Mouse (Mus musculus) natural killer cell, adult 2 months (primary cell): ENCODE results near the gene Rmnd5b.

ENCODE experiments used
- DNase-seq, 2 experiments: peaks; one replicate each; pipeline ENCODE4 v3.0.0; 2022; ENCODE audit warnings: low spot score in 2 of 2

The Rmnd5b gene

DNA sequence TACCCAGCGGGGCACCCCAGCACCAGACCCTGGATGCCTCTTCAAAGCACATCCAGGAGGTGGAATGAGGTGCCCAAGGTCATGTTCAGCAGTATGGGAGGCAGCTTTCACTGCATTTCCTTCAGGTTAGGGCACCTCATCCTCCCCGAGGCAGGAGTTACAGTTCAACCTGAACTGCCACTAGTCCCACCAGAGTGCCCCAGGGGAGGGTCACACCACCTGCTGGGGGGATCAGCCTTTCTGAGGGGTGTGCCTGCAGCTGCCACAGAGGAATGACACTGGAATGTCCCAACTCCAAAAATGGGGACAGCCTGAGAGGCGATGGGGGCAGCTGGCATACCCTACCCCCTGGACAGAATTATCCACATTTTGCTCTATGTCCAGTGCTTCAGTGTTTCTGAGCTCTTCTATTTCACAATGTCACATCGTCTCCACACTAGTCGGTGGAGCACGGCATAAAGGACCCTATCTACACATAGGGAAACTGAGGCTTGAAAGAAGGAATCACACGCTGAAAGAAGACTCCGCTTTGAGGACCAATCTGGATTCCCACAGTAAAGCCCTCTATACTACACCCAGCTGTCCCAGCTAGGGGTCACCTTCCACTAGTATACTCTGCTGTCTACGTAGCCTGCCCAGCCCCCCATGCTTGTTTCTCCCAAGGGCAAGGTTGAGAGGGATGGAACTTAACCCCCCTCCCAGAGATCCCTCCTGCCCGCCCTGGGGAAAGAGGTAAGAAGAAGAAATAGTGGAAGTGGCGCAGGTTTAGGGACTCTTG is 13.6 kb upstream of the Rmnd5b start:
- DNase-seq: no peak

DNA sequence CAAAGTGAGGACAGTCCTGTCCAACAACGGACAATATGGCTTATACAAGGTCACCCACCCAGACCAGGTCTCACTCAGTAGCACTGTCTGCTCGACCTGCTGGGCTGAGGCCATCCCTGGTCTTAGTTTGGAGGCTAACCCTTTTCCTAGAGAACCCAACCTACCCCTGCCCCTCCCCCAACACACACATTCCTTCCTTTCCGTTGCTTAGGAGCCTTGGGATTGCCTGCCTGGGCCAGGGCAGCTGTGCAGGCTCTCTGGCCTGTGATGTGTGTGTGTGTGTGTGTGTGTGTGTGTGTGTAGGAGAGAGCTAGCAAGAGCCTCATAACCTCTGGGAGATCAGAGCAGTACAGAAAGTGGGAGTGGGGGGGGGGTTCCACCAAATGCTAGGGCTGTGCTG is 12.9 kb upstream of the Rmnd5b start:
- no peak for DNase-seq

DNA sequence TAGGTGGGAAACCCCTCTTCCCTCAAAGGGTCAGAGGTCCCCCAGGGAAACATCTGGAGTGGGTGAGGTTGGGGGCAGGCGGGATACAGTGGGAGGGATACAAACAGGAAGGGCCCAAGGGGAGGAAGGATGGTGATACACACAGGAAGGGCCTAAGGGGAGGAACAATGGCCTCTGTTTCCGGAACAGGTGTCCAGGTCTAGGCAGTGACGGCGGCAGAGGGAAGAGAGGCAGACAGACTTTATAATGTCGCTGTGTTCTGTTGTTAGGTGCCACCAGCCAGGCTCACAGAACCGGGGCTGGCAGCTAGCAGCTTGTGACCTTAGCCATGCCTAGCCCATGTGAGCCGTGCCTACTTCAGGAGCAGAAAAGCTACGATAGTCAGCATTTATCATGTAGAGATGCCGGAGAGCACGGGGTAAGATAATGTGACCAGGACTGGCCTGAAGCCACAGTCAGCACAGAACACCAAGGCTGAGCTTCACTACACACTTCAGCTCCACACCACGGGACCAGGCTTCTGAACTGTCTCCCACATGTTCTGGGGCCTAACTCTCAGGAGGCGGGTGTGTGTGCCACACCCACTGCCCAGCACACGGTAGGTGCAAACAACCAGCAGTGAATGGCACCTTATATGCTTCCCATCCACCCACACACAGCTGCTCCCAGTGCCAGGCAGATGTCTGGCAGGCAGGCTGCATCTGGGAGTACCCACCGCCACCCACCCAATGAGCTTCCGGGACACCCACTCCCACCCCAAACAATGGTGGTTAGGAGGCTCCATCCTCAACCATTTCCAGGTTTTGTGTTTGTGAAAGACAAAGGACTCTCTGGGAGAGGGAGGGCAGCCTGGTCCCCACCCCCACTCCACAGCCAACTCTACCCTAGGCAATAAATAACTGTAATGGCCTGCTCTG is 11.3 kb upstream of the Rmnd5b start:
- DNase-seq: peak in 1 of 2 experiments; percentile 28

DNA sequence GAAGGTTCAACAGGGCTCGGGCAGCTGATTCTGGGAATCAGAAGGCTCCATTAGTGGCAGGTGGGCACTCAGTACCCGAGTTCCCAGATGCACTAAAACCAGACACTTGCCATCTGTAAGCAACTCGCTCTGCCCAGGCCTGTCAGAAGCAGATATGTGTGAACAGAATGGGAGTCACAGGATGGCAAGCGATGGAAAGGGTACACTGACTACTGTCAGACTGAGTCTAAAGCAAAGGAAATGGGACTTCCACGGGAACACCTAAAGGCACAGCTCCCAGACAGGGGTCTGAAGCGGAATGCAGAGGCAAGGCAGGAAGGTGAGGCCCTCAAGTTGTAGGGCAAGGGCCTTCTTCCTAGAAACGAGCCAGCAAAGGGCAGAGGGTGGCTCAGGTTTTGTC is 10.5 kb upstream of the Rmnd5b start:
- DNase-seq: no peak

DNA sequence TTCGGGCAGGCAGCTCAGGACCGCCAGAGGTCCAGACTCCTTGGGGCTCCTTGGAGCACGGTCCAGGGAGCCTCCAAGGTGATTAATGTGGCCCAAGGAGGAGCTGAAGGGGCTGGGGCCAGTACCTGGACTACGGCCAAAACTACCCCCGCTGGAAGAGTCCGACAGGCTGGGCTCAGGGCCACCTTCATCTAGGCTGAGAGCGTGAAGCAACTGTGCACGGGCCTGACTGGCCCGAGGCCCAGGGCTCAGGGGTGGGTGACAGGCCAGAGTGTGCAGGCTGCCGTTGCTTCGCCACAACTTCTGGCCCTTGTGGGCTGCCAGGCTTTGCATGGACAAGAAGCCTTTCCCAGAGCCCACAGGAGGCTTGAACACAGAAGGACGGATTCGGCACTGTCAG is 9.6 kb upstream of the Rmnd5b start:
- DNase-seq: no peak

DNA sequence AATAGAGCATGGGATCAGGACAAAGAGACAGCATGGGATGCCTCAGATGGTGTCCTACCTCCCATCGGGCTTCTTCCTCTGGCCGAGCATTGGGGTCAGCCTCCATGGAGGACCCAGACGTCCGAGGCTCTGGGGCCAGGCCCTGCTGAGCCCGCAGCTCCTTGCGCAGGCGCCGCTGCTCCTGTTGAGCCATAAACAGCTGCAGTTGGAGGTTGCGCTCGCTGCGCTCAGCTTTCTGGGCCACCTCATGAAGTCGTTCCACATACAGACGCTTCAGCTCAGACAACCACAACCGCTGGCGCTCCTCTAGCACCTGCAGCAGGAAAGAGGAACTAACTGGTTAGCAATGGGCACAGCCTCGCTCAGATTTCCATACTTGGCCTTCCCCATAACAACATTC is 8.5 kb upstream of the Rmnd5b start:
- DNase-seq: peak in 1 of 2 experiments; percentile 80

DNA sequence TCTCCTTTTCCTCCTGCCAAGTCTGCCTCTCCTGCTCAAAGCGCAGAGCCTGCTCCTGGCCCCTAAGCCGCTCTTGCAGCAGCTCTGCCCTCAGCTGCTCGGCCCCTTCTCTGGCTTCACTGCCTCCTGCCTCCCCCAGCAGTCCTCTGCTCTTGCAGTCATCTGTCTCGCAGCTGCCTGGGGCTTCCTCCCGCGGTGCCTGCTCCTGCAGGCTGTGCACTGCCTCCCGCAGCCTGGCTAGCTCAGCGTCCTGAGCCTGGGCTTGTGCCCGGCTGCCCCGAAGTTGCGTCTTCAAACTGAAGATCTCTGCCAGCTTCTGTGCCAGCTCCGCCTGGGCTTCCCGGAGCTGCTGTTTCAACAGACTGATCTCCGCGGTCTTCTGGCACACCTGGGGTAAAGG is 8.1 kb upstream of the Rmnd5b start:
- peak in 1 of 2 experiments; percentile 14 for DNase-seq

DNA sequence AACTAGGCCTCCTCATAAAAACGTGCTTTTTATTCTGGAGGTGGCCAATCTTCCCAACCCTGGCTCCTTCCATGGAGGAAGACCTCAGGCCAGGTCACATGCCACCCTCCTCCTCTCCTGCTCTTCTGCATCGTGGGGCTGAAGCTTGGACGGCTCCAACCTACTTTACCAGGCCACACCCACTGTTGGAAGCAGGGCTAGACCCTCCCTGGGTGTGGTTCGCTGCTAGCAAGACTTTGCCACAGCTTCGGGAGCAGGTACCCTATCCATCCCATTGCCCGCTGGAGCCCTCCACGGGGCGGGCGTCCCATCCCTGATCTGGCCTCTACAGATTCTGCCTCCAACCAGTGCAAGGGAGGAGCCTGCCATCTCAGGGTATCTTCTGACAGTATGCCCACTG is 7.5 kb upstream of the Rmnd5b start:
- DNase-seq: no peak

DNA sequence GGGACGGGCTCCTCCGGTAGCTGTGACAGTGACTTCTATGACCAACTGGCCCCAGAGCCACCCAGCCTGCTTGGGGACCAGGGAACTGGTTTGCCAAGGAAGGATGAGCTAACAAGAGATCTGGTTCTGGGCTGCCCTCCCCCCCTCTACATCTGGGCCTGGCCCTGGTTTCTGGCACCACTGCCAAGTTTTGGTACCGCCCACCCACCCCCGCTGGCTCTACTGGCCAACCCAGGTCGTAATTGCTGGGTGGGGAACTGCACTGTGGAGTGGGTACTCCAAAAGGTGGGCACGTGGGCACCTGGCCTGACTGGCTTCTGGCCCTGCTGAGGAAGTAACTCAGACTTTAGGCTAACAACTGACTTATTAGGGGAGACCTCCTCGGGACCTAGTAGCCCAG is 5.1 kb upstream of the Rmnd5b start:
- DNase-seq: no peak

DNA sequence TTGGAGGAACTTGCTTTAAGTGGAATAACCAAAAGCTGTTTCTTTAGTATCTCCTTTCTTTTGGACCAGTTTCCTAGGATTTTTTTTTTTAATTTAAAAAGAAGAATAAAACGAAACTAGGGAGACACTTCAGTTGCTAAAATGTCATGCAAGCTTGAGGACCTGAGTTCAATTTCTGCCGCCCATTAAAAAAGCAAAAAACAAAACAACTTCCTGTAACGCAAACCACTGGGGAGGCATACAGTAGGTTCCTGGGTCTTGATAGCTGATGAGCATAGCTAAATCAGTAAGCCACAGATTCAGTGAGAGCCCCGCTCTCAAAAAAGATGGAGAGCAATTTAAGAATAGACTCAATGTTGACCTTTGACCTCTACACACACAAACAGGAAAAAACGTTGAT is 2.8 kb upstream of the Rmnd5b start:
- DNase-seq: no peak

DNA sequence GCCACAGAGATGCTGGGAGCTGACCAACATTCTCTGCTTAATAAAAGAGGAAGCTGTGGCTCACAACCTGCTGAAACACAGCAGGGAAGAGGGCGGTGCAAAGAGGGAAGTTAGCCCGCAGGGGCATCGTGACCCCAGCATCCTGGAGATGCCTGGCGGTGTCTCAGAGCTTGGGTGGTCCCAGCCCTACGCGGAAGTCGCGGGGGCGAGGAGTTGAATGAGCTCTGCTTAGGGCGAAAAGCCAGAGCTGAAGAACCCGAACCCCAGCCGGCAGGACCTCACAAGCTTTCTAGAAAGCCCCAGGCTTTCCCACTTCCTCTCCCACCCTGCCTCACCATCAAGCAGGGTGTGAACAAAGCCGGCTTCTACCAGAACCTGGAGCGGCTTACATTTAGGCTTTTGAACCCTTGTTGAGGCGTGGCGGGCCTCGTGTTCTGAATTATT is 2.3 kb upstream of the Rmnd5b start:
- peak; percentile 51 to 81 for DNase-seq

DNA sequence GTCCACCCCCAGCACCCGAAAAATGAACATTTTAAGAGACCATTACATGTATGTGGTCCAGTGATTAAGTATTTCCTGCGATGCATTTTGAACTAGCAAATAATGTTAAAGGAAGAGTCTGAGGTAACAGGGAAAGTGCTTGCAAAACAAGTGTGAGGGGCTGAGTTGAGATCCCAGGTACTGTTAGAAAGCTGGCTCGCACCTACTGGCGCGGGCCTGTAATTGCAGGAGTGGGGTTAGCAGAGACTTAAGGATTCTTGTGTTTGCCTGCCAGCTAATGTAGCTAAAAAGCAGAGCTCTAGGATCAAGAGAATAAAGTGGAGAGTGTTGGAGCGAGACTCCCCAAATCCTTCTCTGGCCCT is 608 bp upstream of the Rmnd5b start:
- DNase-seq: peak; percentile 70 to 80

DNA sequence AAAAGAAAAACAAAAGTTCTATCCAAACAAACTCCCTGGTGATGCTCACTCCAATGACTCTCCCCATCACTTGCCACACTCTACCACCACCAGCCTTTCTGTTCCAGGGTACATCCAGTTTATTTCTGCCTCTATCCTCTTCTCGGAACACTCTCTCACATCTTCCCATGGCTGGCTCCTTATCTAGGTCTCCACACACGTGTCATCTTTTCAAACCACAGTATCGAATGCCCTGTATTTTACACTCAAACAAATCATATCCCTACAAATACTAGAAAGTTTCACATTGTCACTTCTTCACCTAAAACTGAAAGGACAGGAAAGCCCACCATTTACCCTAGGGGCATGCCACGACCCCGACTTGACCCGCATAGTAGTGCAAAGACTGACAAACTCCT is 570 bp downstream of the Rmnd5b start:
- no peak for DNase-seq

DNA sequence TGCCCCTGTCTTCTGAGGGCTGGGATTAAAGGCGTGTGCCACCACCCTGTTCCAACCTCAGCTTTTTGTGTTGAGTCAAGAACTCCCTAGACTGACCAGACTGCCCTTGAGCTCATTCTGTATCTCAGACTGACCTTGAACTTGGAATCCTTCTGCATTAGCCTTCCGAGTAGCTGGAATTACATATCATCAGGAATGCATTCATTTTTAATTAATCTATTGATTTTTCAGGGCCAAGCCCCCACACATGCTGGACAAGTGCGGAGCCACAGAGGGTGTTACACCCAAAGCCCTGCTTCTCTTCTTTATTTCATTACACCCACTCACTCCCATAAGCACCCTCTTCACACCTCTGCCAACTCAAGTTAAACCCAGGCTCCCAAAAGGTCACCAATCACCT is 2.0 kb downstream of the Rmnd5b start:
- DNase-seq: no peak

DNA sequence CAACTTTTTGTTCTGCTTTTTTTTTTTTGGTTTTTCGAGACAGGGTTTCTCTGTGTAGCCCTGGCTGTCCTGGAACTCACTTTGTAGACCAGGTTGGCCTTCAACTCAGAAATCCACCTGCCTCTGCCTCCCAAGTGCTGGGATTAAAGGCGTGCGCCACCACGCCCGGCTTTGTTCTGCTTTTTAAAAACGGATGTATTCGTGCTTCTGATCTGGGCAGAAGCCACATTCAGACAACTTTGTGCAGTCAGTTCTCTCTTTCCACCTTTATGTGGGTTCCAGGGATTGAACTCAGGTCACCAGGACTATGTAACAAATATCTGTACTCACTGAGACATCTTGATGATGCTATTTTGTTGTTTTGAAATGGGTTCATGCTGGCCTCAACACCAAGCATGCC is 2.5 kb downstream of the Rmnd5b start:
- DNase-seq: peak in 1 of 2 experiments; percentile 22

DNA sequence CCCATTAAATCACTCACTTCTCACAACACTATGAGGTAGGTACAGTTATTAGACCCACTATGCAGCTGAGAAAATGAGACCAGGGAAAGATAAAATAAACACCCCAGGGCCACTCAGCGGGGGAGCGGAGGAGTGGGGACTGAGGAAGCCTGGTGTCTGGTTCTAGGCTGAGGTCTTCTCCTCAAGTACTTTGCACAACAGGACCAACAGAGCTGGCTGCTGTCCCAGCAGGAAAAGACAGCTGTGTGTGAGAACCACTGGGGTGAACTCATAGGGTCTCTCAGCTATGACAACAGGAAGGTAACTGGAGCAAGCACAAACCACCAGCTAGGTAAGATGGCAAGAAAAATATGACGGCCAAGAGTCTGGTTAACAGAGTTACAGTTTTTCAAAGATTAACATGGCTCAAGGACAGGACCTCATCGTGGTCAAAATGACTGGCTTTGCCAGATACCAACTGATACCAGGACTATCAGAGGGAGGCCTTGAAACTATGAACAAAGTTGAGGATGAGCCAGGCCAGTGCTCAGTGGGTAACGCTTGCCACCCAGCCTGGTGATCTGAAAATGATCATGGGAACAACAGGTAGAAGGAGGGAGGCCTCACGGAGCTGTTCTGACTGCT is 3.5 kb downstream of the Rmnd5b start:
- DNase-seq: no peak

DNA sequence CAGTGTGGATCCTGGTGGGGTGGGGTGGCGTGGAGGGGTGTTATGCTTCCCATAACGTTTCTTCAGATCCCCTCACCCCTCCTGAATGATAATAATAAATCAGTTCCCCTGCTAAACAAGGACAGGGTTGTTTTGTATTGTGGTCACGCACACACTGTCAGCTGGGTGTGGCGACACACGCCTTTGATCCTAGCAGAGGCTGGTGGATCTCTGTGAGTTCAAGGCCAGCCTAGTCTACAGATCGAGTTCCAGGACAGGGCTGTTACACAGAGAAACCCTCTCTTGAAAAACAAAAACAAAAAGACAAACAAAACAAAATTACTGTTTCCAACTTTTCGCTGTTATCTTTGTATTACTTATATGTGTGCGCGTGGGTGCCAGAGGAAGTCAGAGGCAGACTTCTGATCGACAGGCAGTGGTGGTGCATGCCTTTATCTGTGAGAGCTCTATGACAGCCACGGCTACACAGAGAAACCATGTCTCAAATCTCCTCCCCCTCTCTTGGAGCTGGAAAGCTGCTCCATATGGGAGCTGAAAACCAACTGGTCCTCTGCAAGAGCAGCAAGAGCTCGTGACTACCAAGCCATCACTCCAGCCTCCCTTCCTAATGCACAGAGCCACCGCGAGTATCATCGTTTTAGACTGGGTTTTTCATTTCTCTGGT is 5.9 kb downstream of the Rmnd5b start:
- no peak for DNase-seq

DNA sequence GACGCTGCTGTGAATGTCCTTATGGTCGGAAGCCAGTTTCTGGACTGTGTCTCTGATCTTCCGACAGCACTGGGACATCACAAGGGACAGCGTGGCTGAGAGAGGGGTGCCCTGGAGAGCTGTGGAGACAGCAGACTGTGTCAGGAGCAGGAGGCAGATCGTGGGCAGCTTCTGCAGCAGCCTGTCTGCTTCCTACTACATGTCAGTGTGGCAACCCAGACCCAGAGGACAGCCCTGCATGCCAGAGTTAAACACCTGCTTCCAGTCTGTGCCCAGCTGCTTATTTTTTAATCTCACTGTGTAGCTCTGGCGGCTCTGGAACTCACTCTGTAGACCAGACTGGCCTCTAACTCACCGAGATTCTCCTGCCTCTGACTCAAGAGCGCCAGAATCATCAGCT is 7.8 kb downstream of the Rmnd5b start:
- no peak for DNase-seq

DNA sequence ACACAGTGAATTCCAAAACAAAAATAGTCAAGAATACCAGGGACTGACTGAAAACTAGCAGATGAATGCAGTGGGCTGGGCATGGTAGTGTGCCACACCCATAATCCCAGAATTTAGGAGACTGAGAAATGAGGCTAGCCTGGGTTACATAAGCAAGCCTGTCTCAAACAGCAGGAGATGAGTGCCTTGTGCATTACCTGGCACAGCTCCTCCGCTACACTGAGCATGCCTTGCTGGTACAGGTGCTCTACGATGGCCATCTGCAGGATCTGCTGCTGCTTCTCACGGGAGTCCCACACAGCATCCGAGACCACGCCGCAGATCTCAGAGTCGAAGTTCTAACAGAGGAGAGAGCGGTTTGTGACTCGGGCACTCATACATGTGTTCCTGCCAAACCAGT is 8.3 kb downstream of the Rmnd5b start:
- no peak for DNase-seq

DNA sequence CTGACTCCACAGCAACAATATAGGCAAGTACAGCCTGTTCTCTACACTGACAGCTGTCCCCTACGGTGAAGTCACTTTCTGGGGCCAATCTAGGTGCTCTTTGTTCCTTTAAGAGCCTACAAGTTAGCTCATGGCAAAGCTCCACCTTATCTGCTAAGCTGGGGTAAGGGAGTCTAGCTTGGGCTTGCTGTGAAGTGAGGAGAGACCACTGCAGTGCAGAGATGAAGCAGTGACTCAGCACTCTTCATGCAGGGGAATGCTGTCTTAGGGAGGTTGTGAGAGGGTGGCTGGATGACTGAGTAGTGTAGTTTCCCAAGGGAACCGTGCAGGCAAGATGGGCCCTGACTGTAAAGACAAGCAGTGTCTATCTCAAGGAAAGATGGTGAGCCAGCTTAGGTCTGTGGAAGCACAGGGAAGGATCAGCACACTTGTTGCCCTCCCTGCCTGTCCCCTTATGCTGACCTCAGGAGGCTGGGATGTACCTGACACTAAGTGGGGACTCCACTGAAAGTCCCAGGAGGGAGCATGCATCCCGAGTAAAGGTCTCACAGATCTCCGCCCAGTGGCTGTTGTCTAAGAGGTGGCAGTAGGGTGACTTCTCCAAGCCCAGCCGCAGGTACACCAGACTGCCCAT is 10.4 kb downstream of the Rmnd5b start:
- no peak for DNase-seq

DNA sequence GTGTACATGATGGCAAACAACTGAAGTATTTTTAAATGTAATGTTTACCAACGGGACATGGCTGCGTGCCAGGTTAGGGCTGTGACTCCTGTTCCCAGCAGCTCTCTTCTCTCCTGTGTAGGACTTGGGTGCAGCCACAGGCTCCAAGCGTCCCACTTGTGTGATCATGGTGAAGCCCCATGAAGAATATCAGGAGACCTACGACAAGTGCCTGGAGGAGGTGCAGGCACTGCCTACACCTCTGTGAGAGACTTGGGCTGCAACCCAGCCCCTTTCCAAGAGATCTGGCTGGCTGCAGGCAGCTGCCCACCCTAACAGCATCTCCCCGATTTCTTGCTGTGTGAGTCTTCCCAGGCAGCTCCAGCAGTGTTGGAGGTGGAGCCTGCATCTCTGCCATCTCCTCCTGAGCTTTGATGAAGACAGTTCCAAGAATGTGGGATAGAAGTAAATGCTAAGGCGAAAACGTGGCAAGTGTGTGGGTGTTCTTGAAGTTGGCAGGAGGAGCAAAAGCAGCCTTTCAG is 12.7 kb downstream of the Rmnd5b start:
- no peak for DNase-seq
